Mouse (Mus musculus) ES-E14 (cell line): Measurements from ENCODE around the gene Ncam1.

ENCODE experiments used
- CHD2 ChIP-seq: IDR thresholded peaks from 2 replicates; pipeline ENCODE4 v1.6.1; 2014; ENCODE audit warnings: mild to moderate bottlenecking, low read depth, low read length, inconsistent platforms
- HCFC1 ChIP-seq: IDR thresholded peaks from 2 replicates; pipeline ENCODE4 v1.6.1; 2012; ENCODE audit warnings: low read length, inconsistent platforms, borderline replicate concordance; ENCODE audit not compliant: insufficient read depth
- MAFK ChIP-seq: IDR thresholded peaks from 2 replicates; pipeline ENCODE4 v1.6.1; 2014; ENCODE audit warnings: mild to moderate bottlenecking, low read depth, low read length, inconsistent platforms; ENCODE audit not compliant: insufficient read depth
- ZNF384 ChIP-seq: IDR thresholded peaks from 2 replicates; pipeline ENCODE4 v1.6.1; 2012; ENCODE audit warnings: low read depth, low read length, inconsistent platforms

DNA sequence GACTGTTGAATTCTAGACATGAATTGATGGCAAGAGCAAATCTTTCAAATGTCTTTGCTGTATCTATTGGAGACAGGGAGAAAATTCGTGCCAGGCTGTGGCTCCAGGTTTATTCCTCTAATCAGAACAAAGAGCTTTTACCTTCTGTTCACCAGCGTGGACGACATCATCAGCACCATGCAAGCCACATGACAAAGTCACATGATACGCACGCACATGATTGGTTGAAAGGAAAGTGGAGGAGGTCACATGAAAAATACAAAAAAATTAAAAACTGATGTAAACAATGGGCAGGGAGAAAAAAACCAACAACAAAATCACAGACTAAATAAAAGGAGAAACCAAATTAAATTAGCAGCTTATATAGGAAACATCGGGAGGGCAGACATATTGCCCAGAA is 266.9 kb downstream of the Ncam1 start:
- no peak for TF ChIP-seq ZNF384
- TF ChIP-seq HCFC1 = no peak
- TF ChIP-seq MAFK = no peak
- TF ChIP-seq CHD2 = no peak
